Mouse (Mus musculus): ENCODE results near the gene Upk3bl. TPM values are rescaled to one million over a fixed set of nuclear protein-coding genes. Genes with fewer than 3 reads are reported as not detected.

The Upk3bl gene
- polyA plus RNA-seq, 1 experiment: not detected

GRCm38 (mm10) chr5:136026859-136027258 is 27.4 kb upstream of the Upk3bl start:
- H3K27ac ChIP-seq (ENCODE audit: insufficient read depth, low read length): no peak overlapping the region
- TF ChIP-seq POLR2A (IDR thresholded peaks at IDR 0.05; ENCODE audit: low read depth, low read length): no peak
- TF ChIP-seq CTCF (IDR thresholded peaks at IDR 0.05; ENCODE audit: borderline replicate concordance, insufficient read depth, low read length): no peak
- H3K4me1 ChIP-seq (ENCODE audit: control insufficient read depth, insufficient read depth, low read length): no peaks in the 10 kb centered on the region
- H3K4me3 ChIP-seq (ENCODE audit: insufficient read depth, low read length): no peak overlapping the region

- Histone ChIP-seq H3K27ac (ENCODE audit: insufficient read depth, low read length) (no peak overlapping the region), H3K4me3 (ENCODE audit: insufficient read depth, low read length) (no peak overlapping the region), H3K4me1 (ENCODE audit: control insufficient read depth, insufficient read depth, low read length) (no peaks in the 10 kb centered on the region)
- no peak for TF ChIP-seq CTCF (IDR thresholded peaks at IDR 0.05; ENCODE audit: borderline replicate concordance, insufficient read depth, low read length)
- TF ChIP-seq POLR2A (IDR thresholded peaks at IDR 0.05; ENCODE audit: low read depth, low read length): no peak
These were observed 26.5 kb upstream of the Upk3bl start for GRCm38 (mm10) chr5:136027612-136028311.

GRCm38 (mm10) chr5:136034868-136035267 is 19.4 kb upstream of the Upk3bl start:
- Histone ChIP-seq H3K4me1 (ENCODE audit: control insufficient read depth, insufficient read depth, low read length) (no peaks in the 10 kb centered on the region), H3K27ac (ENCODE audit: insufficient read depth, low read length) (no peak overlapping the region), H3K4me3 (ENCODE audit: insufficient read depth, low read length) (no peak overlapping the region)
- TF ChIP-seq POLR2A (IDR thresholded peaks at IDR 0.05; ENCODE audit: low read depth, low read length) (no peak), CTCF (IDR thresholded peaks at IDR 0.05; ENCODE audit: borderline replicate concordance, insufficient read depth, low read length) (no peak)

GRCm38 (mm10) chr5:136035285-136035684 is 19.0 kb upstream of the Upk3bl start:
- Histone ChIP-seq H3K27ac (ENCODE audit: insufficient read depth, low read length) (no peak overlapping the region), H3K4me3 (ENCODE audit: insufficient read depth, low read length) (no peak overlapping the region), H3K4me1 (ENCODE audit: control insufficient read depth, insufficient read depth, low read length) (no peaks in the 10 kb centered on the region)
- TF ChIP-seq POLR2A (IDR thresholded peaks at IDR 0.05; ENCODE audit: low read depth, low read length) (no peak), CTCF (IDR thresholded peaks at IDR 0.05; ENCODE audit: borderline replicate concordance, insufficient read depth, low read length) (no peak)

GRCm38 (mm10) chr5:136036667-136037066 is 17.6 kb upstream of the Upk3bl start:
- H3K27ac ChIP-seq (ENCODE audit: insufficient read depth, low read length): no peak overlapping the region
- no peak for TF ChIP-seq CTCF (IDR thresholded peaks at IDR 0.05; ENCODE audit: borderline replicate concordance, insufficient read depth, low read length)
- TF ChIP-seq POLR2A (IDR thresholded peaks at IDR 0.05; ENCODE audit: low read depth, low read length): no peak
- H3K4me1 ChIP-seq (ENCODE audit: control insufficient read depth, insufficient read depth, low read length): no peaks in the 10 kb centered on the region
- no peak overlapping the region for H3K4me3 ChIP-seq (ENCODE audit: insufficient read depth, low read length)

GRCm38 (mm10) chr5:136038258-136039214 is 15.8 kb upstream of the Upk3bl start, which contains the start of gene Upk3b:
Upk3b (plus strand) TSS chr5:136038496.
- no peaks in the 10 kb centered on the region for H3K4me1 ChIP-seq (ENCODE audit: control insufficient read depth, insufficient read depth, low read length)
- TF ChIP-seq CTCF (IDR thresholded peaks at IDR 0.05; ENCODE audit: borderline replicate concordance, insufficient read depth, low read length) (no peak), POLR2A (IDR thresholded peaks at IDR 0.05; ENCODE audit: low read depth, low read length) (no peak)
- no peak within 1 kb of the TSS for H3K27ac ChIP-seq (ENCODE audit: insufficient read depth, low read length)
- H3K4me3 ChIP-seq (ENCODE audit: insufficient read depth, low read length): no peak within 1 kb of the TSS

GRCm38 (mm10) chr5:136040210-136040609 is 14.1 kb upstream of the Upk3bl start:
- TF ChIP-seq CTCF (IDR thresholded peaks at IDR 0.05; ENCODE audit: borderline replicate concordance, insufficient read depth, low read length) (no peak), POLR2A (IDR thresholded peaks at IDR 0.05; ENCODE audit: low read depth, low read length) (no peak)
- no peaks in the 10 kb centered on the region for H3K4me1 ChIP-seq (ENCODE audit: control insufficient read depth, insufficient read depth, low read length)
- H3K4me3 ChIP-seq (ENCODE audit: insufficient read depth, low read length): no peak overlapping the region
- H3K27ac ChIP-seq (ENCODE audit: insufficient read depth, low read length): no peak overlapping the region

GRCm38 (mm10) chr5:136041260-136041659 is 13.0 kb upstream of the Upk3bl start:
- Histone ChIP-seq H3K4me1 (ENCODE audit: control insufficient read depth, insufficient read depth, low read length) (no peaks in the 10 kb centered on the region), H3K4me3 (ENCODE audit: insufficient read depth, low read length) (no peak overlapping the region), H3K27ac (ENCODE audit: insufficient read depth, low read length) (no peak overlapping the region)
- TF ChIP-seq POLR2A (IDR thresholded peaks at IDR 0.05; ENCODE audit: low read depth, low read length) (no peak), CTCF (IDR thresholded peaks at IDR 0.05; ENCODE audit: borderline replicate concordance, insufficient read depth, low read length) (no peak)

- H3K4me1 ChIP-seq (ENCODE audit: control insufficient read depth, insufficient read depth, low read length): no peaks in the 10 kb centered on the region
- H3K4me3 ChIP-seq (ENCODE audit: insufficient read depth, low read length): no peak overlapping the region
- no peak for TF ChIP-seq POLR2A (IDR thresholded peaks at IDR 0.05; ENCODE audit: low read depth, low read length)
- no peak for TF ChIP-seq CTCF (IDR thresholded peaks at IDR 0.05; ENCODE audit: borderline replicate concordance, insufficient read depth, low read length)
- no peak overlapping the region for H3K27ac ChIP-seq (ENCODE audit: insufficient read depth, low read length)
These were observed 12.6 kb upstream of the Upk3bl start for GRCm38 (mm10) chr5:136041666-136042065.

GRCm38 (mm10) chr5:136044865-136045264 is 9.4 kb upstream of the Upk3bl start:
- no peak for TF ChIP-seq POLR2A (IDR thresholded peaks at IDR 0.05; ENCODE audit: low read depth, low read length)
- TF ChIP-seq CTCF (IDR thresholded peaks at IDR 0.05; ENCODE audit: borderline replicate concordance, insufficient read depth, low read length): no peak
- Histone ChIP-seq H3K27ac (ENCODE audit: insufficient read depth, low read length) (no peak overlapping the region), H3K4me3 (ENCODE audit: insufficient read depth, low read length) (no peak overlapping the region), H3K4me1 (ENCODE audit: control insufficient read depth, insufficient read depth, low read length) (no peaks in the 10 kb centered on the region)

Measured in embryonic fibroblast, embryonic 13.5 days (primary cell).